Mouse (Mus musculus) 3T3-L1 (cell line): ENCODE data around the gene Grm8.

Experiments
- DNase-seq: peaks from one replicate; pipeline ENCODE4 v3.0.0-alpha.2; 2015; ENCODE audit warnings: low read depth, low spot score

The Grm8 gene

DNA sequence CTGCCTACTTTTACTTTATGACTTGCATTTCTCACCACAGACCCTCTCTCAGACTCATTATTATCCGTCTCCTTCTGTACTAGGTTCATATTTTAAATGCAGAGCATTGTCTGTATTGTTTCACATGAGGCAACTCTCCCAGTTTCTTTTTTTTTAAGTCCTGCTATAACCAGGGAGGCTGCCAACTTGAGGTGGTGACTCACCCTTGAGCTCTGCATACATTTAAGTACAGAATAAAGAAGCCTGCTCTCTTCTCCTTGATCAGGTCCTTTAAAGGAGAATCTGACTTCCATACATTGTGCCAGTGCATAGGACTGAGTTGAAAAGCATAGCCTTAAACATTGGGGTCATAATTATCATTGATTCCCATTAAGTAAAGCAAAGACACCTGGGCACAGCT, 488.5 kb downstream of the Grm8 start:
- peak; percentile 52 for DNase-seq

DNA sequence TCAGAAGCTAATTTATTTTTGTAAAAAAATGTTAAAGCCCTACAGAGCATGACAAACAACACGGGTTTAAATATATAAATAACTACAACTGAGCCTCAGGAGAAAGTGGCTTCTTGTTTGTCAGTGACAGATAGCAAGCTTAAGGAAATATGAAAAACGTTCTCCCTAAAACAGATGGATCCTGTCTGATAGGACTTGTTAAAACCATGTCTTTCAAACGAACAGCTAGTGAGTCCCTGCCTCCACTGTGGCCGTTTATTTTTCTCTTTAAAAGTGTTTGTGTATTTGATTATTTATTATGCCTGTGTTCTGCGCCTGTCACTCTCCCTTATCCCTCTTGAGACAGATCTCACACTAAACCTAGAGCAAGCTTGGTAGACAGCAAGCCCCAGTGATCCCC, 489.9 kb downstream of the Grm8 start:
- no peak for DNase-seq

GRCm38 (mm10) chr6:27635898-27636297, 499.1 kb downstream of the Grm8 start:
- DNase-seq, result no peak

DNA sequence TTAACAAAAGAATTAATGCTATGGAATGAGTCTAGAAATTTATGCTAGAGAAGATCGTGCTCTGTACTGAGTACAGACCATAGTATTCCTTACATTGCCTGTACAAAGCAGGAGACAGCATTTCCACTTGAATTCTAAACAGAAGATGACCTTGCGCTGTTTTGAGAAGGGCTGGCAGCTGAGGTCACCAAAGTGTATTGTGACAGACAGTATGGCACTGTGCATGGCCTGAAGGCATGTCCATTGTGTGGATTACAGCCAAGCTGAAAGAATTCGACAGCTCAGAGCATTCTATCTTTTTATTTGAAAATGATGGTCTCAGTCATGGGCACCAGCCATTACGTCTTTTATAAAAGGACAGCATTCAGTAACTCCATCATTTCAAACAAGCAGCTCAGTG, 517.5 kb downstream of the Grm8 start:
- DNase-seq, result no peak

DNA sequence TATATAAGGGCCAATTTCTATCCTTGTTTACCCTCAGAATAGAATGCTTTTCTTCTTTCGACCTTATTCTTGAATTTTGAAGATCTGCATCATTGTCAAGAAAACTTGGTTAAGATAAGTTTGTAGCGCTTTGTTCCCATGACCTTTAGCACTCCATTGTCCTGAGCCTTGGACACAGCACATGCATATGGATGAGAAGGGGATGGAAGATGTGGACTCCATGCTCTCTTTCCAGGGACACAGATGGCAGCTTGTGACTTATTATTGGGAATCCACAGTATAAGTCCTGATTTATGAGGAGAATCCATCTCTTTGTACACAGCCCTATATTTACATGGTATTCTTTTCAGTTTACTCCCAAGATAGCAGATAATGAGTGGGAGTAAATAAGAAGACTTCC, 554.5 kb downstream of the Grm8 start:
- no peak for DNase-seq

DNA sequence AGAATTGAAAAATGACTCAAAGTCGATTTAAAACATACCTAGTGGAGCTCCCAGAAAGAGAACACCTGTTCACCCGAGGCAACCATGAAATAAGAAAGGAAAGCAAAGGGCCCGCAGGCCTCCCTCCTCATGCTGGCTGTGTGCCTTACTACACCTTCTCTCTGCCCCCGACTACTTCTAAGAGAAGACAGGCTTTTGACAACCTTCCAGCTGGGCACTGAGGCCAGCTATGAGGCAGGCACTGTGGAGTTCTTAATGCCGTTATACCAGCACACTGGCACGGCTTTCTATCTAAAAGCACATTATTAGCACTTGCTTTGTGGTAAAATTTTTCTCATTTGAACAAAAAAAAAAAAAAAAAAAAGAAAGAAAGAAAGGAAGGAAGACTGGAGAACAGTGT, 589.5 kb downstream of the Grm8 start:
- DNase-seq, result no peak

DNA sequence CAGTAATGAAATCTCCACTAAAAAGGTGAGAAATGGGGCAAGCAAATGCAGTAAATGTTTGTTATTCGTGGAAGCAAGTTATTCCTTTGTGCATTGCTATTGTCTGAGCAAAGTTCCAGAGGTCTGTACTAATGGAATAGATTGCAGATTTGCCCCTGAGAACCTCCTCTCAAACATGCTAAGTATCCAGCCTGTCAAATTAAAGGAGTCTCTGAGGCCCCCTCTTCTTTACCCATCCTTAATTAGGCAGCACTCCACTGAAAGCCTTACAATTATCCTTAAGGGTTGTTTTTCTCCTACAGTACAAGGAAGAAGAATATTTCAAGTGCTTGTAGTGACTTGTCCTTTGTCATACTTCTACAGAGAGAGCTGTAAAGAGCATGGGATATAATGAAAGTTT, 617.4 kb downstream of the Grm8 start:
- DNase-seq, result no peak

- no peak for DNase-seq
These were observed 674.0 kb downstream of the Grm8 start for GRCm38 (mm10) chr6:27460998-27461397.

DNA sequence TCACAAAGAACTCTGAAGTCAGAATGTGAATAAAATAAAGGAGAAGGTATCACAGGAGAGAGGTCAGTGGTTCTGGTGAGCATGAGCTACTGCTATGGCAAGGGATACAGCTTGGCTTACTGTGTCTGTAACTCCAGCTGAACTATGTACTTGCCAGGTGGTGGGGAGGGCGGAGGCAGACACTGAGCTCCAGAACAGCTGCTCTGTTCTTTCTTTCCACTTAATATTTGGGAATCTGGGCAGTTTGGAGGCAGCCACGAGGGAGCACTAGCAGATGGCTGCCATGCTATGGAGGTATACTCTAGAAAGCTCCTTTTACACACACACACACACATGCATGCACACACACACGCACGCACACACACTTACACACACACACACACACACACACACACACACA, 726.5 kb downstream of the Grm8 start:
- no peak for DNase-seq

DNA sequence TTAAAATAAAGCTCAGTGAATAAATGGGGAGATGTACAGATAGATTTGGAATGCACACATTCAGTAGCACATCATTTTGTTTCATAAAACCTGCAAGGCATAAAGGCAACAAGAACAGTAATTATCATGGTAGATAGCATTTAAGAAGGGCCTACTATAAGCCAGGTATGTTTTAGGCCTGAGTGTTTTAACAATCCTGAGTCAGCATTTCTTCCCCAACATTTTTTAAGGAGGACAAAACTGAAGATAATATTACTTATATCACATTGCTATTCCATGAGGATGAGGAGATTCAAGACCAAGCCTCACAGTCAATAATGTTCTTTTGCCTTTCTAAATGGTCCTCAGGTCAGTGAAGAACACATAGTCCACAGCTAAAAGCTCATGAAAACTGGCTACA, 762.6 kb downstream of the Grm8 start:
- no peak for DNase-seq

- no peak for DNase-seq
These were observed 763.9 kb downstream of the Grm8 start for GRCm38 (mm10) chr6:27371095-27371494.

DNA sequence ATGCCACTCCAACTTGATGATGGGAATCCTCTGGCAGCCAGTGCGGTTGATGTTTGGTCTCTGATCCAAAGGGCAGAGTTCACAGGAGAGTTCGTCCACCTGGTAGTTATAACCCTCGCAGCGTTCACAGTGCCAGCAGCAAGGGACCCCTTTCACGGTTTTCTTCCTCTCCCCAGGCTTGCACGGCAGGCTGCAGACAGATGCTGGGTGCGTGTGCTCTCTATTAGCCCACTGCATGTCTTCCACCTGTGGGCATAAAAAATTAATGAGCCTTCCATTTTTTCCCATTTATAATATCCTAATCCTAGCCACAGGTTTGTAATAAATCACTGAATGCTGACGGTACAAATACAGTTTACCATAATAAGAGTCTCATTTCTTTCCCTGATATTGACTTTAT, 771.2 kb downstream of the Grm8 start:
- DNase-seq, result no peak

- DNase-seq, result no peak
These were observed 774.5 kb downstream of the Grm8 start for GRCm38 (mm10) chr6:27360440-27360839.

GRCm38 (mm10) chr6:27351147-27351546, 783.8 kb downstream of the Grm8 start:
- DNase-seq, result no peak

DNA sequence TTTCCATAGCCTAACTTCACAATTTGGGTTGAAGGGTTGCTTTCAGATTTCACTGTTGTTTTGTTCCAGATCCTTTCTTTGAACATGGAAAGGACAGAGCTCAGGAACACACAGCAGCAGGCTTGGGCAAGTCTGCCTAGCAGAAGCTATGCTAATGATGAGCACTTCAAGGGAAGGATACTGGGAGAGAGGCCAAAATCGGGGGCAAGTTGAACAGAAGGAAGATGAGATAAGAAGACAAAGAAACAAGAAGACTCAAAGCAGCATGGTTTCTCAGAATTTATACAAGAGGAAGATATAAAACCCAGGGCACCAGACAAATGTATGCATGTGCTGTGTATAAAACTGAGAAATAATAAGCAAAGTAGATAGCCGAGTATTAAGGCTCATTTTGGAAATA, 786.7 kb downstream of the Grm8 start:
- no peak for DNase-seq

- DNase-seq, result no peak
These were observed 788.7 kb downstream of the Grm8 start for GRCm38 (mm10) chr6:27346311-27346710.

DNA sequence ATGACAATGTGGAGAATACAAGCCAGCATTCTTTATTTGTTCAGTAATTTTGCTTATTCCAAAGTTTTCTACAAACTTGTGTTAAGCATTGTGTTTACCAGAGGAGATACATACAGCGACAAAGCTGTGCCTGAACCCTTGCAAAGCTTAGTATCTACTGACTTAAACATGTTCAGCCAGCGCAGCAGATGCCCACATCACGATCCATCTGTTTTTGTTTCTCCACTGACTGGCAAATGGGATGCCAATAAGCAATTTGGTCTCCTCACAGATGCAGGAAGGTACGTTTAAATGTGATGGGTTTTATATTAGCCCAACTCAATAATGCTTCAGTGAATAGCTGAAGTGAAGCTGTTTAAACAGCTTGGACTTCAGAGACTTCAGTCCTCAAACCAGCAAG, 794.8 kb downstream of the Grm8 start:
- no peak for DNase-seq

DNA sequence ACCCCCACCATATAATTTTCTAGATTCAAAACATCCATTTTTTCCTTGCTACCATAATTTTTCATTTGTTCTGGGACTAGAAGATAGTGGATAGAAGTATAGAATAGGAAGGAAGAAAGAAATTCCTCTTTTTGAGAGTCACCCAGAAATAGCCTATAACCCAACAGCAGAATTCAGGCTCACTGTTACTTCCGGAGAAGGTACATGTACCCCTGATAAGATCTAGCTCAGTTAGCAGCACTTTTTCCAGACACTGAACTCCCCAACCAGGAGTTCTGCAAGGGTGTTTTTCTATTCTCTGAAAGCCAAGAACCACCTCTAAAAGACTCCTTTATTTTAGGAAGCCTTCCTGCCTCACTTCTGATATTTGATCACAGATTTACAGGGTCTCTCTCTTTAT, 816.4 kb downstream of the Grm8 start:
- no peak for DNase-seq

- no peak for DNase-seq
These were observed 817.6 kb downstream of the Grm8 start for GRCm38 (mm10) chr6:27317422-27317821.

- DNase-seq, result no peak
These were observed 819.0 kb downstream of the Grm8 start for GRCm38 (mm10) chr6:27316018-27316417.

DNA sequence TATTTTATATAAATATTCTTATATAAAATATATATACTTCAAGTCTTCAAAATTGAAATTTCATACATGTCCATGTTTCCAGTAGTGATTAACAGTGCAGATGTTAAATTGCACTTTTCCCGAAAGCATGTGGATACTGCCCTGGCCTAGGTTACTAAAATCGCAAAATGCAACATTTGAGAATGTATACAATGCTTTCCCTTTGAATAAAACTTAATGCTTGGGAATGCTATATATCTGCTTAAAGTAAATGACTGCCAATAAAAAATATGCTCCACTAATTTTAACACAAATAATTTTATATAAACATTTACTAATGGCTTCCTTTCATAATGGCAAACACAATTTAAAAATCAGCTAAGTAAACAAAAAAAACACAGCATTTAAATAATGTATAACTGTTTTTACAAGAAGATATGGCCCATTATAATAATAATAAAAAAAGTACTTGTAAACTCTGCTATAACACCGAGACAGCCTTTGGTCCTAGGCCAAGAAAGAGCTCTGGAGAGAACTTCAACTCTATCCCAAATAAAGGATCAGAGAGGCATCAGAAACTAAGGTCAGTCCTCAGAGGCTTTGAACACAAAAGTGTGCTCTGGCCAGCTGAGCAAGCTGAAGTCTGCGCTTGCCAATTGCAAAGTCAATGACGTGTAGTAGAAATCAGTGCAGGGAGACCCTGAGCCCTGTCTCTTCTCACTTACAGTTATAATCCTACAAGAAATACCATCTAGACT, 820.5 kb downstream of the Grm8 start:
- no peak for DNase-seq

GRCm38 (mm10) chr6:27310401-27310800, 824.6 kb downstream of the Grm8 start:
- DNase-seq, result no peak

DNA sequence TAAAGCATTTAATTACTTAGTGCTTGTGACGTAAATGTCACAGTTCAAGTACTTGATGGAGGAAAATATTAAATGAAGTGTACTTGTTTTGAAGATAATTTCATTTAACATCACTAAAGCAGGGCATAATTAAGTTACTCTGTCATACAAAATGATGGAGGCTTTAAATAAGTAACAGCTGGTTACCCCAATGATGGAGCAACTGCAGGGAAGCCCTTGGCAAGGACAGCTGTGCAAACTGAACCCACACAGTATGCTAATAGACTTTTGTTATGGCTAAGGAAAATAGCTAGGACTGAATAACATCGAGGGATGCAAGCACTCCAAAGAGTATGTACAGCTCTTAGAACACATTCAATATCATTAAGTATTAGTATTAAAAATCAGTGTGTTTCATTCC, 829.6 kb downstream of the Grm8 start:
- DNase-seq, result no peak

DNA sequence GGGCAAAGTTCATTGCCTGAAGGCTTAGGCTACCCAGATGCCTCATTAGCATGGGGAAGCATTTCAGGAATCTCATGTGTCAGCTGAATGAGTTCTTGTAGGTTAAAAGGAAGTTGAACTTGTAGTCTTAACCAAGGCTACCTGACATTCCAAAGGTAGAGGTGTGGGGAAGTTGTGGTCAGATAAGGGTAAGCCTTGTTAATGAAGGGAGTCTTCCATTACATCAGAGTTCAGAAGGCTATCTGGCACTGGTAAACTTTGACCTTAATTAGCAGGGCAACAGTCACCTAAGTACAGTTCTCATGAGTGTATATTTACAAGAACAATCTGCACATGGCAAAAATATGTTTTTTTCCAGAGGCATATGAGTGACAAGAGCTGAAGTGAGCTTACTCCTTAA, 870.0 kb downstream of the Grm8 start:
- DNase-seq, result no peak
